25 mouse cellular contexts compared by ENCODE assay signal in the genomic region with DNA sequence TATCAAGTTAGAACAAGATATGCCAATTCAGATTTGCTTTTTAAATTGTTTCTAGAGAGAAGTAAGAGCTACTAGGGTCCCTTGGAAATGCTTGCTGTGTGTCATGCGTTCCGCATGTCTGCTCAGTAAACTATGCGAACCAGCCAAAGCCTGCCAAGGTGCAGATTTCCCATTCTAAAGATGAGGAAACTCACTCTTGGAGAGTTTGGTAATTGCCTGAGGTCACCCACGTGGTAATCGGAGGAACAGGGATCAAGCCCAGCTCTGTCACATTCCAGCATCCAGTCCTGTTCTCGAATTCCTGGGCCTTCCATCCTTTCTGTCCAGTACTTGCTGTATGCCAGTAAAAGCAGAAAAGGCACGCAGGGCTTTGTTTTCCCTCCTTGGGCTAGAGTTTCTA.
DNase-seq lines count a peak whose midpoint lies in the region; ATAC-seq and TF ChIP-seq lines count a peak whose summit lies in the region.
"Had no signal": no experiment of that assay in that cellular context is flagged by ENCODE, and none has a peak within 500 bp of the region (broad histone marks: within the 10 kb centered on the region; RNA-seq: fewer than 3 reads in every experiment).

No protein-coding gene starts in this region.

- WGBS in embryonic facial prominence, embryonic 15.5 days = 52% methylated on average over 7 of the region's 7 CpGs
- 73% methylated on average over 7 of the region's 7 CpGs for WGBS in embryonic facial prominence, embryonic 10.5 days
- WGBS in kidney, postnatal 0 days = 50% methylated on average over 7 of the region's 7 CpGs

- no peak overlapping the region for H3K4me3 ChIP-seq in embryonic facial prominence, embryonic 15.5 days (replicated peaks)
- no peak overlapping the region for H3K4me3 ChIP-seq in embryonic facial prominence, embryonic 10.5 days
- no peak overlapping the region for H3K4me3 ChIP-seq in kidney, postnatal 0 days (replicated peaks; ENCODE audit: low read depth, low read length)
- H3K4me3 ChIP-seq: erythroblast, embryonic 14.5 days; forebrain, embryonic 10.5 days; forebrain, embryonic 13.5 days; hindbrain, embryonic 12.5 days; hindbrain, embryonic 15.5 days had no signal

- H3K4me1 ChIP-seq in embryonic facial prominence, embryonic 15.5 days = peaks cover 6% of the 10 kb centered on the region; the same call in 1 of the 2 replicates
- H3K4me1 ChIP-seq in embryonic facial prominence, embryonic 10.5 days = 0 out of 2 replicates have a peak, but pooled peaks cover 4% of the 10 kb centered on the region
- peaks cover 4% of the 10 kb centered on the region; the same call in 1 of the 2 replicates for H3K4me1 ChIP-seq in kidney, postnatal 0 days (replicated peaks; ENCODE audit: insufficient read depth, low read length)
- H3K4me1 ChIP-seq: forebrain, embryonic 10.5 days; forebrain, embryonic 13.5 days; hindbrain, embryonic 12.5 days; hindbrain, embryonic 15.5 days had no signal

- H3K27me3 ChIP-seq in embryonic facial prominence, embryonic 15.5 days = no peaks in the 10 kb centered on the region
- no peaks in the 10 kb centered on the region for H3K27me3 ChIP-seq in embryonic facial prominence, embryonic 10.5 days (replicated peaks; ENCODE audit: low read depth, poor library complexity, severe bottlenecking)
- no peaks in the 10 kb centered on the region for H3K27me3 ChIP-seq in kidney, postnatal 0 days (ENCODE audit: insufficient read depth, low read length)
- H3K27me3 ChIP-seq: CH12.LX; forebrain, embryonic 13.5 days; hindbrain, embryonic 12.5 days; hindbrain, embryonic 15.5 days had no signal

- no peak for TF ChIP-seq CTCF in kidney, postnatal 0 days (IDR thresholded peaks at IDR 0.05; ENCODE audit: low read depth)

- no peak overlapping the region for H3K4me2 ChIP-seq in embryonic facial prominence, embryonic 15.5 days (replicated peaks)
- no peak overlapping the region for H3K4me2 ChIP-seq in kidney, postnatal 0 days (ENCODE audit: low read length)
- H3K4me2 ChIP-seq: forebrain, embryonic 13.5 days; heart, embryonic 11.5 days; hindbrain, embryonic 12.5 days; hindbrain, embryonic 15.5 days had no signal

- H3K9ac ChIP-seq in embryonic facial prominence, embryonic 15.5 days = no peak overlapping the region
- no peak overlapping the region for H3K9ac ChIP-seq in kidney, postnatal 0 days (ENCODE audit: low read depth, low read length)
- H3K9ac ChIP-seq: forebrain, embryonic 13.5 days; hindbrain, embryonic 12.5 days; hindbrain, embryonic 15.5 days had no signal

- no peak for DNase-seq in embryonic facial prominence, embryonic 10.5 days (ENCODE audit: low spot score)
- no peak for DNase-seq in kidney, postnatal 0 days (ENCODE audit: low spot score)
- no peak for DNase-seq in kidney, adult 11 months
- DNase-seq in fat pad, adult 2 months (ENCODE audit: extremely low read depth, low read depth, low spot score) = peak; percentile 63
- DNase-seq in testis, postnatal 10 days (ENCODE audit: low spot score) = no peak
- DNase-seq: adrenal gland, postnatal 10 days; adrenal gland, postnatal 36 days; cerebellum, adult 2 months; cerebellum, postnatal 10 days; cerebellum, postnatal 36 days; embryo, embryonic 11 days; gastrocnemius, postnatal 10 days; gastrocnemius, postnatal 36 days; heart, adult 11 months had no signal

- no peak for ATAC-seq in embryonic facial prominence, embryonic 15.5 days (ENCODE audit: insufficient number of reproducible peaks, low FRiP score, low TSS enrichment, low read depth)
- ATAC-seq in kidney, postnatal 0 days (replicated peaks; ENCODE audit: low FRiP score, low read depth) = no peak
- ATAC-seq in megakaryocyte, adult 5-6 weeks (ENCODE audit: poor library complexity, severe bottlenecking) = no peak
- ATAC-seq: forebrain, embryonic 13.5 days; forebrain, embryonic 16.5 days had no signal

- H3K27ac ChIP-seq in embryonic facial prominence, embryonic 15.5 days (replicated peaks) = peak overlapping the region; percentile 36; the same call in 1 of the 2 replicates
- H3K27ac ChIP-seq in embryonic facial prominence, embryonic 10.5 days (replicated peaks) = no peak overlapping the region
- peak overlapping the region; percentile 19; the same call in 1 of the 2 replicates for H3K27ac ChIP-seq in kidney, postnatal 0 days
- H3K27ac ChIP-seq: forebrain, embryonic 10.5 days; forebrain, embryonic 13.5 days; hindbrain, embryonic 12.5 days; hindbrain, embryonic 15.5 days had no signal

- no peaks in the 10 kb centered on the region for H3K9me3 ChIP-seq in embryonic facial prominence, embryonic 15.5 days (replicated peaks)
- no peaks in the 10 kb centered on the region for H3K9me3 ChIP-seq in embryonic facial prominence, embryonic 10.5 days
- H3K9me3 ChIP-seq in kidney, postnatal 0 days (replicated peaks; ENCODE audit: low read length) = no peaks in the 10 kb centered on the region
- H3K9me3 ChIP-seq: forebrain, embryonic 10.5 days; forebrain, embryonic 13.5 days; G1E; hindbrain, embryonic 12.5 days; hindbrain, embryonic 15.5 days had no signal

- H3K36me3 ChIP-seq in embryonic facial prominence, embryonic 15.5 days = no peaks in the 10 kb centered on the region
- H3K36me3 ChIP-seq in embryonic facial prominence, embryonic 10.5 days (replicated peaks) = no peaks in the 10 kb centered on the region
- no peaks in the 10 kb centered on the region for H3K36me3 ChIP-seq in kidney, postnatal 0 days (ENCODE audit: insufficient read depth, low read length)
- H3K36me3 ChIP-seq: forebrain, embryonic 10.5 days; hindbrain, embryonic 12.5 days; hindbrain, embryonic 15.5 days had no signal
